Mouse (Mus musculus) B cell, adult (primary cell): ENCODE measurements around the gene Nanos3. TPM values are rescaled to one million over a fixed set of nuclear protein-coding genes. Genes with fewer than 3 reads are reported as not detected.

Experiments used
- total RNA-seq: library from RNA; stranded (reverse); gene quantifications from 4 replicates; pipeline ENCODE4 v1.2.4, GENCODE M21; 2023; ENCODE audit not compliant: inconsistent age

Gene Nanos3
- not detected in 4 replicates for total RNA-seq

GRCm38 (mm10) chr8:84185117-84185516 lies at the start of gene Nanos3:
Gene Nanos3, minus strand, starts transcription at chr8:84185217.

GRCm38 (mm10) chr8:84147769-84148530 lies 37.1 kb downstream of the Nanos3 start, which contains the start of the genes Cc2d1a and 4930432K21Rik:
Gene Cc2d1a, minus strand, starts transcription at chr8:84147936.
Gene 4930432K21Rik, plus strand, starts transcription at chr8:84148025.

GRCm38 (mm10) chr8:84125656-84126055 lies 59.4 kb downstream of the Nanos3 start, which contains the start of gene Podnl1:
Gene Podnl1, plus strand, starts transcription at chr8:84125989.

Other genes with a start within 250 kb of the Nanos3 start
- gene Gm10644, start 230.0 kb downstream of the Nanos3 start, total RNA-seq, result 1.0 to 2.6 TPM (median 1.3 TPM) in 4 replicates
- 8.9 to 13.0 TPM (median 11.5 TPM) in 4 replicates for gene Asf1b, start 229.7 kb downstream of the Nanos3 start, total RNA-seq
- gene Prkaca, start 212.2 kb downstream of the Nanos3 start, total RNA-seq, result 45.8 to 49.4 TPM (median 48.8 TPM) in 4 replicates
- 50.7 to 56.9 TPM (median 54.5 TPM) in 4 replicates for gene Samd1, start 187.5 kb downstream of the Nanos3 start, total RNA-seq
- 0.51 to 1.3 TPM (median 0.92 TPM) in 4 replicates for gene 1700067K01Rik, start 183.7 kb downstream of the Nanos3 start, total RNA-seq
- not detected in 4 replicates for gene 2210011C24Rik, start 173.0 kb downstream of the Nanos3 start, total RNA-seq
- 0.21 TPM in 1 of 4 replicates, not detected in the others for gene Palm3, start 163.7 kb downstream of the Nanos3 start, total RNA-seq
- gene Il27ra, start 142.6 kb downstream of the Nanos3 start, total RNA-seq, result 90.8 to 101 TPM (median 92.9 TPM) in 4 replicates
- gene Rln3, start 140.2 kb downstream of the Nanos3 start, total RNA-seq, result not detected in 4 replicates
- 6.1 to 8.0 TPM (median 6.4 TPM) in 4 replicates for gene Gm10643, start 120.1 kb downstream of the Nanos3 start, total RNA-seq
- 86.3 to 95.7 TPM (median 91.8 TPM) in 4 replicates for gene Rfx1, start 118.4 kb downstream of the Nanos3 start, total RNA-seq
- gene Dcaf15, start 80.4 kb downstream of the Nanos3 start, total RNA-seq, result 48.9 to 55.8 TPM (median 52.6 TPM) in 4 replicates
- not detected in 4 replicates for gene Podnl1, start 59.2 kb downstream of the Nanos3 start, total RNA-seq
- 33.0 to 37.2 TPM (median 35.2 TPM) in 4 replicates for gene Cc2d1a, start 37.3 kb downstream of the Nanos3 start, total RNA-seq
- 0.63 to 3.4 TPM (median 1.6 TPM) in 4 replicates for gene 4930432K21Rik, start 37.2 kb downstream of the Nanos3 start, total RNA-seq
- gene Zswim4, start 51.8 kb upstream of the Nanos3 start, total RNA-seq, result 25.3 to 28.1 TPM (median 26.9 TPM) in 4 replicates
- gene D8Ertd738e, start 64.5 kb upstream of the Nanos3 start, total RNA-seq, result 191 to 228 TPM (median 213 TPM) in 4 replicates
- gene Mri1, start 72.1 kb upstream of the Nanos3 start, total RNA-seq, result 34.8 to 36.2 TPM (median 35.5 TPM) in 4 replicates
- gene Ccdc130, start 85.2 kb upstream of the Nanos3 start, total RNA-seq, result 18.9 to 30.9 TPM (median 25.3 TPM) in 4 replicates
- gene Cacna1a, start 203.2 kb upstream of the Nanos3 start, total RNA-seq, result 0.97 to 6.5 TPM (median 2.8 TPM) in 4 replicates